Mouse (Mus musculus) heart, embryonic 13.5 days (tissue): Measurements from ENCODE around the gene Sh3pxd2b. TPM values are rescaled to one million over a fixed set of nuclear protein-coding genes. Genes with fewer than 3 reads are reported as not detected.

Source experiments
- ATAC-seq: fragments of 200-750 bp; cut with Nextera tagmentation; 2 replicates; pipeline ENCODE4 v1.8.0; 2017; ENCODE audit warnings: moderate TSS enrichment; ENCODE audit not compliant: insufficient number of reproducible peaks, low FRiP score, low TSS enrichment; ENCODE audit errors: extremely low read depth
- H3K27ac ChIP-seq: fragments of 300-500 bp; sonication (generic); replicated peaks from 2 replicates; pipeline ENCODE4 v1.5.1; 2015; ENCODE audit warnings: moderate library complexity, mild to moderate bottlenecking, inconsistent platforms
- H3K27me3 ChIP-seq: fragments of 300-500 bp; sonication (generic); replicated peaks from 2 replicates; pipeline ENCODE4 v1.6.1; 2015; ENCODE audit warnings: mild to moderate bottlenecking, inconsistent platforms
- H3K36me3 ChIP-seq: fragments of 300-500 bp; sonication (generic); 2 replicates; pipeline ENCODE4 v1.6.1; 2015; ENCODE audit warnings: mild to moderate bottlenecking, inconsistent platforms
- H3K4me1 ChIP-seq: fragments of 300-500 bp; sonication (generic); 2 replicates; pipeline ENCODE4 v1.6.1; 2015; ENCODE audit warnings: inconsistent platforms
- H3K4me2 ChIP-seq: fragments of 300-500 bp; sonication (generic); 2 replicates; pipeline ENCODE4 v1.6.1; 2015; ENCODE audit warnings: inconsistent platforms, mild to moderate bottlenecking, moderate library complexity
- H3K4me3 ChIP-seq: fragments of 300-500 bp; sonication (generic); 2 replicates; pipeline ENCODE4 v1.5.1; 2015; ENCODE audit warnings: moderate library complexity, mild to moderate bottlenecking, inconsistent platforms
- H3K9ac ChIP-seq: fragments of 300-500 bp; sonication (generic); 2 replicates; pipeline ENCODE4 v1.6.1; 2015; ENCODE audit warnings: inconsistent platforms, mild to moderate bottlenecking, moderate library complexity
- H3K9me3 ChIP-seq: fragments of 300-500 bp; sonication (generic); 2 replicates; pipeline ENCODE4 v1.6.1; 2016; ENCODE audit warnings: inconsistent platforms
- WGBS: fragments of 180-500 bp; shearing (Covaris S2); methylation state at CpG from one replicate; pipeline ENCODE4 v1.1.7; 2015; ENCODE audit warnings: mixed read lengths; 5-methylcytosine and 5-hydroxymethylcytosine counted together
- polyA plus RNA-seq: library from polyadenylated mRNA; unstranded; fragments of >200 nt; fragmentation: Nextera tagmentation; extraction: Ambion mirVana; gene quantifications from 2 replicates; pipeline ENCODE4 v1.2.1, GENCODE M21; 2015

Sh3pxd2b gene
- polyA plus RNA-seq, 1 experiment from 2014 or later, result 12.1 TPM

- Histone ChIP-seq H3K9me3 (no peaks in the 10 kb centered on the region), H3K36me3 (no peaks in the 10 kb centered on the region), H3K9ac (no peak overlapping the region), H3K27ac (no peak overlapping the region), H3K27me3 (peaks cover 7% of the 10 kb centered on the region), H3K4me1 (peaks cover 35% of the 10 kb centered on the region), H3K4me2 (no peak overlapping the region), H3K4me3 (no peak overlapping the region)
- ATAC-seq, result no peak
- WGBS, result 16% methylated on average over 2 of the region's 2 CpGs
Observed at GRCm38 (mm10) chr11:32342770-32343191, 4.8 kb upstream of the Sh3pxd2b start.

GRCm38 (mm10) chr11:32343350-32343749 lies 4.3 kb upstream of the Sh3pxd2b start:
- WGBS, result 92% methylated on average over 1 of the region's 1 CpGs
- no peaks in the 10 kb centered on the region for H3K9me3 ChIP-seq
- H3K27ac ChIP-seq, result no peak overlapping the region
- H3K4me2 ChIP-seq, result no peak overlapping the region
- no peak overlapping the region for H3K9ac ChIP-seq
- peaks cover 7% of the 10 kb centered on the region for H3K27me3 ChIP-seq
- ATAC-seq, result no peak
- no peak overlapping the region for H3K4me3 ChIP-seq
- H3K4me1 ChIP-seq, result peaks cover 38% of the 10 kb centered on the region
- no peaks in the 10 kb centered on the region for H3K36me3 ChIP-seq

DNA sequence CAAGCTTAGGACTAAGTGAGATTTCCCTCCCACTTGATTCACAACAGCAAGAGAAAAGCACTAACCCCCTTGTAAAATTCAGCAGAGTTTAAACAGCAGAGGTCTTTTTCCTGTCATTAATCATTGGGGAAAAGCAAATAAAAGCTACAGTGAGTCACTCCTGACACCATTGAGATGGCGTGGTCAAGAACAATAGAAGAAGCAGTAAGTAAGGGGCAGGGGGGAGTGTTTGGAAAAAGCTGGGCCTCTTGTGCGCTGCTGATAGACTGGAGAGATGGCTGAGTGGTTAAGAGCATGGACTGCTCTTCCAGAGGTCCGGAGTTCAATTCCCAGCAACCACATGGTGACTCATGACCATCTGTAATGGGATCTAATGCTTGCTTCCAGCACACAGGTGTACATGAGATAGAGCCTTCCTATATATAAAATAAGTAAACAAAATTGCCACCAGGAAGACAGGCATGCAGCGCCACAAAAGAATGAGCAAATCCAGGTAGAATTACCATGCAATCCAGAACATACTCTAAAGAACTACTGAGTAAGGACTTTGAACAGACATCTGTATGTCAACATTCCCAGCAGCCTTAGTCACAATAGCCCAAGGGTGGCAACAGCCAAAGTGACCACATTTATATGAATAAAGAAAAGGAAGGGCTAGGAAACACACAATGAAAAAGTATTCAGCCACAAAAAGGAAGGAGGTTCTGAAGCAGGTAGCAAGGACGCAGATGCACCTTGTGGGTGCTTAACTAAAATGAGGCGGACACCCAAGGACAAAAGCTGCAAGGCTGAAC lies 1.9 kb upstream of the Sh3pxd2b start:
- Histone ChIP-seq H3K9me3 (no peaks in the 10 kb centered on the region), H3K4me2 (no peak overlapping the region), H3K9ac (no peak overlapping the region), H3K27ac (peak overlapping the region; percentile 49; the same call in 1 of the 2 replicates), H3K36me3 (peaks cover 4% of the 10 kb centered on the region; the same call in 1 of the 2 replicates), H3K4me3 (no peak overlapping the region), H3K4me1 (peaks cover 44% of the 10 kb centered on the region), H3K27me3 (peaks cover 7% of the 10 kb centered on the region)
- 64% methylated on average over 6 of the region's 6 CpGs for WGBS
- ATAC-seq, result no peak

DNA sequence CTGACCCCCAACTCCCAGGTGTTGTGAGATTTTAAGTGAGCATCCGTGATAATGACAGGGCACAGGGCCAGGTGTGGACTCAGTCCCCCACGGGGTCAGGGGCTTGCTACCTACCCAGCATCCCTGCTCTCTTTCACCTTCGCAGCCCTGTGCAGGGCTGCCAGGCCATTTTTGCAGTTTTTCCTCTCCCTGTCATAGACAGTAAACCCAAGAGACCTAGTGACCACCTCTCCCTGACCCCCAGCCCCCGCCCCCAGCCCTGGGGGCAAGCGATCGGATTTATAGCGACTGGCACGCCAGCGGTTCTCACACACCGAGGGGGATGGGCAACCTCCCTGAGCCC lies 385 bp upstream of the Sh3pxd2b start:
- Histone ChIP-seq H3K4me2 (peak overlapping the region; percentile 89), H3K36me3 (peaks cover 18% of the 10 kb centered on the region), H3K9ac (peak overlapping the region; percentile 97), H3K27ac (peak overlapping the region; percentile 84), H3K4me3 (peak overlapping the region; percentile 88), H3K27me3 (peaks cover 7% of the 10 kb centered on the region), H3K9me3 (no peaks in the 10 kb centered on the region), H3K4me1 (peaks cover 37% of the 10 kb centered on the region)
- ATAC-seq, result no peak
- 7% methylated on average over 10 of the region's 10 CpGs for WGBS

DNA sequence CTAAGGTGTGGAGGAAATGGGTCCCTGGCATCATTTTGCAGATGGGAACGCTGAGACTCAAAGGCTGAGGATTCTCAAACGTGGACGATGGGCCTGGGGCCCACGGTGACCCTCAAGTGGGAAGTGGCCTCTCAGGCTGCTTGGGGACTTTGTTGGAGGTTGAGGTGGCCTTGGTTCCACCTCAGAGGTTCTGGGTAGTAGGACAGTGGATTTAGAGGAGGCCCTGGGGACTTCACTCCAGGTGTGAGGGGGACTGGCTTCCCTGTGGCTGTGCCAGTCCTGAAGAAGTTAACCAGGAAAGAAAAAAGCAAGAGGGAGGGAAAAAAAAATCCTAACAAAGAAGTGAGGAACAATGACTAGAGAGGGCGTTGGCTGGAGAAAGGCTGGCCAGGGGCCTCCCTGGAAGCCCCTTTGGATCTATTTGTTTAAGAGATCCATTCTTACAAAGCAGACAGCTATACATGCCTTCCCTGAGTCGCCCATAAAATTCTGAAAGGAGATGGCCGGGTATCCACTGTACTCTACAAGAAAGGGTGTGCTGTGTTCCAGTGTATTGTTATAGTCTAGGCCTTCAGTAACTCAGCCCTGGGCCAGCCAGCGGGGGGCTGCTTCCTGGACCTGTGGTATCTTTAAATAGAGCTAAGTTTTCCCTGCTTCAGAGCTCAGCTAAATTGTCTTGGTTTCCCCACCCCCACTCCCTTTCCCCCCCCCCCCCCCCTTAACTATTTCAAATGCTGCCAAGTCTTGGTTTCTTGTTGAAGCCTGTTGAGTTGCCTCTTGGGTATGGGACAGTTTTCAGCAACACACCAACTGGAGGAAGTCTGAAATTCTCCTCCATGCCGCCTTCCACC lies 1.0 kb downstream of the Sh3pxd2b start:
- peaks cover 7% of the 10 kb centered on the region for H3K27me3 ChIP-seq
- 36% methylated on average over 9 of the region's 9 CpGs for WGBS
- H3K4me1 ChIP-seq, result peaks cover 52% of the 10 kb centered on the region
- H3K9ac ChIP-seq, result peak overlapping the region; percentile 97
- peak overlapping the region; percentile 88 for H3K4me3 ChIP-seq
- H3K36me3 ChIP-seq, result peaks cover 18% of the 10 kb centered on the region
- H3K4me2 ChIP-seq, result peak overlapping the region; percentile 89
- H3K27ac ChIP-seq, result peak overlapping the region; percentile 84
- no peak for ATAC-seq
- no peaks in the 10 kb centered on the region for H3K9me3 ChIP-seq

DNA sequence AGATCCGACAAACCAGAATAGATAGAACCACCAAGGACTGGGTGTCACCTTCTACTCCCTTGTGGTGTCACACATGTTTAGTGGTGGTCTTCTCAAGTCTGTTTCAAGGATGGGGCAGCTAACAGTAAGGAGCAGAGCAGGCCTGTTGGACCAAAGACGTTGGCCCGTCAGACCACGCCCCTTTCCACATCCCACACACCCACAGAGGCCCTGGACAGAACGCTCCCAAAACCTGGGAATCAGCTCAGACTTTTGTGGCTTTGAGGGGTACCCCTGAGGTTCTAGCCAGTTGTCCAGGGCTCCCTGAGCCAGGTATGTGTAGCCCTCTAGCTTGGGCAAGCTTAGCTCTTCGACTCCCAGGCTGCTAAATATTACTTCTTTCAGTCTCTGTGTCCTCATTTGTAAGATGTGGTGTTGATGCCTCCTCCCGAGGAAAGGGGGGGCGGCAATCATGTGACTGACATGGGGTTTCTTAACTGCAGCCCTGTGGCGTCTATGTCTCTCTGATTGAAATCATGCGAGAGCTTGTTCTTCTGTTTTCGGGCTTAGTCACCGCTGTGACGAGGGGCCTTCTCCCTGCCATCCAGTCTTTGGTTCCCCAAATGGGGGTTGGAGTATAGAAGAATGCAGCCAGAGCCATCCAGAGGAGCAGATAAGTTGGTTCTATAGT lies 1.8 kb downstream of the Sh3pxd2b start:
- peaks cover 18% of the 10 kb centered on the region for H3K36me3 ChIP-seq
- peaks cover 7% of the 10 kb centered on the region for H3K27me3 ChIP-seq
- H3K4me1 ChIP-seq, result peaks cover 59% of the 10 kb centered on the region
- H3K9me3 ChIP-seq, result no peaks in the 10 kb centered on the region
- peak overlapping the region; percentile 88 for H3K4me3 ChIP-seq
- no peak for ATAC-seq
- peak overlapping the region; percentile 89 for H3K4me2 ChIP-seq
- peak overlapping the region; percentile 97 for H3K9ac ChIP-seq
- peak overlapping the region; percentile 84 for H3K27ac ChIP-seq
- 70% methylated on average over 13 of the region's 13 CpGs for WGBS

DNA sequence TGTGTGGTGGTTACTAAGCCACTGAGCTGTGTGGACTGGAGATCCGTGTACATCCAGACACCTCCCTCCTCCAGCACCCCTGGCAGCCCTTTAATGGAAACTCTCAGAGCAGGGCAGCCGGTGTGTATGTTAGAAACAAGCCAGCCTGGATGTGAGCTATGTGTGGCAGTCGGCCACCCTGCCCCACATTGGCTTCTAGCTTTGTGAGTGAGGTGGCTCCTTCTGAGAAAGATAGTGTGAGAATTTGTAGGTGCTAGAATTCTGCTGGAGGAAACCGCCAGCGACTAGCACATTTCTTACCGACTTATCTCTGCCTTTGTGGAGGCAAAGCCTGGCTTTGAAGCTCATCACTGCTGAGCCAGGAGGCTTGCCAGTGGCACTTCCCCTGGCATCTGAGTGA lies 5.3 kb downstream of the Sh3pxd2b start:
- H3K9me3 ChIP-seq, result no peaks in the 10 kb centered on the region
- no peak overlapping the region for H3K4me3 ChIP-seq
- H3K9ac ChIP-seq, result no peak overlapping the region
- 22% methylated on average over 6 of the region's 6 CpGs for WGBS
- no peak for ATAC-seq
- H3K27ac ChIP-seq, result peak overlapping the region; percentile 43
- H3K36me3 ChIP-seq, result peaks cover 18% of the 10 kb centered on the region
- H3K4me2 ChIP-seq, result no peak overlapping the region
- peaks cover 84% of the 10 kb centered on the region for H3K4me1 ChIP-seq
- H3K27me3 ChIP-seq, result no peaks in the 10 kb centered on the region

GRCm38 (mm10) chr11:32355377-32355776 lies 7.8 kb downstream of the Sh3pxd2b start:
- Histone ChIP-seq H3K4me1 (peaks cover 78% of the 10 kb centered on the region), H3K9me3 (no peaks in the 10 kb centered on the region), H3K36me3 (peaks cover 21% of the 10 kb centered on the region), H3K27ac (no peak overlapping the region), H3K4me2 (no peak overlapping the region), H3K9ac (no peak overlapping the region), H3K27me3 (no peaks in the 10 kb centered on the region), H3K4me3 (no peak overlapping the region)
- WGBS, result 62% methylated on average over 1 of the region's 1 CpGs
- no peak for ATAC-seq

GRCm38 (mm10) chr11:32357686-32358085 lies 10.1 kb downstream of the Sh3pxd2b start:
- WGBS, result 43% methylated on average over 9 of the region's 9 CpGs
- Histone ChIP-seq H3K4me3 (no peak overlapping the region), H3K27ac (no peak overlapping the region), H3K4me1 (peaks cover 86% of the 10 kb centered on the region), H3K4me2 (no peak overlapping the region), H3K9ac (no peak overlapping the region), H3K36me3 (peaks cover 4% of the 10 kb centered on the region; the same call in 1 of the 2 replicates), H3K27me3 (no peaks in the 10 kb centered on the region), H3K9me3 (no peaks in the 10 kb centered on the region)
- no peak for ATAC-seq

- no peak overlapping the region for H3K4me3 ChIP-seq
- H3K9ac ChIP-seq, result no peak overlapping the region
- 58% methylated on average over 6 of the region's 6 CpGs for whole genome bisulfite sequencing
- no peak overlapping the region for H3K4me2 ChIP-seq
- ATAC-seq, result no peak
- H3K9me3 ChIP-seq, result no peaks in the 10 kb centered on the region
- H3K36me3 ChIP-seq, result peaks cover 4% of the 10 kb centered on the region; the same call in 1 of the 2 replicates
- no peak overlapping the region for H3K27ac ChIP-seq
- peaks cover 86% of the 10 kb centered on the region for H3K4me1 ChIP-seq
- no peaks in the 10 kb centered on the region for H3K27me3 ChIP-seq
Observed at GRCm38 (mm10) chr11:32358399-32358798, 10.8 kb downstream of the Sh3pxd2b start.

DNA sequence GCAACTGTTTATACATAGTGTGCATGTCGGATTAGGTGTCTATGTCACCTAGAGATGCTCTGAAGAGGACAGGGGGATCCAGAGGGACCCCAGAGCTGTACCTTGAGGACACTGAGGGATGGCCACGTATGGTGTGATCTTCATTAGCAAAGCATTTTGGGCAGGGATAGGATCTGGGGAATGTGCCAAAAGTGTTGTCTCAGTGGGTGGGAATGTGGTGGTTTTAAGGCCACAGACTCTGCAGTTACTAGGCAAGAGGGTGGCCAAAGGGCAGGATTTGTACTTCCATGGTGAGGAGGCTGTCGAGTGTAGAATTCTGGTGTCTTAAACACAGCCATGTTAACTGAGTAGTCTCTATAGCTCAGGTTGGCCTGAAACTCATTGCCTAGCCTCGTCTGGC lies 11.9 kb downstream of the Sh3pxd2b start:
- Histone ChIP-seq H3K36me3 (peaks cover 4% of the 10 kb centered on the region; the same call in 1 of the 2 replicates), H3K9ac (no peak overlapping the region), H3K27me3 (no peaks in the 10 kb centered on the region), H3K9me3 (no peaks in the 10 kb centered on the region), H3K4me1 (peaks cover 86% of the 10 kb centered on the region), H3K27ac (no peak overlapping the region), H3K4me2 (no peak overlapping the region), H3K4me3 (no peak overlapping the region)
- WGBS, result 76% methylated on average over 4 of the region's 4 CpGs
- ATAC-seq, result no peak
